Mouse (Mus musculus) liver, embryonic 11.5 days (tissue): ENCODE data around the gene Tnfrsf12a. TPM values are rescaled to one million over a fixed set of nuclear protein-coding genes. Genes with fewer than 3 reads are reported as not detected.

ENCODE experiments used
- ATAC-seq: fragments of 200-750 bp; cut with Nextera tagmentation; replicated peaks from 2 replicates; pipeline ENCODE4 v1.8.0; 2017; ENCODE audit warnings: moderate number of reproducible peaks, mild to moderate bottlenecking, moderate TSS enrichment, moderate library complexity; ENCODE audit not compliant: low FRiP score
- DNase-seq: peaks from one replicate; pipeline ENCODE4 v3.0.0-alpha.2; 2017; ENCODE audit warnings: low spot score
- H3K27ac ChIP-seq: fragments of 300-500 bp; sonication (generic); 2 replicates; pipeline ENCODE4 v1.5.1; 2014; ENCODE audit warnings: mild to moderate bottlenecking, low read depth, low read length, control low read depth
- H3K27me3 ChIP-seq: fragments of 300-500 bp; sonication (generic); replicated peaks from 2 replicates; pipeline ENCODE4 v1.6.1; 2014; ENCODE audit warnings: low read length, mixed read lengths; ENCODE audit not compliant: control insufficient read depth, insufficient read depth
- H3K36me3 ChIP-seq: fragments of 300-500 bp; sonication (generic); 2 replicates; pipeline ENCODE4 v1.6.1; 2014; ENCODE audit warnings: mild to moderate bottlenecking, low read length, moderate library complexity, mixed read lengths; ENCODE audit not compliant: control insufficient read depth, insufficient read depth
- H3K4me1 ChIP-seq: fragments of 300-500 bp; sonication (generic); replicated peaks from 2 replicates; pipeline ENCODE4 v1.6.1; 2014; ENCODE audit warnings: low read length, mixed read lengths; ENCODE audit not compliant: control insufficient read depth, insufficient read depth
- H3K4me2 ChIP-seq: fragments of 300-500 bp; sonication (generic); 2 replicates; pipeline ENCODE4 v1.6.1; 2014; ENCODE audit warnings: mild to moderate bottlenecking, control low read depth, moderate library complexity
- H3K4me3 ChIP-seq: fragments of 300-500 bp; sonication (generic); 2 replicates; pipeline ENCODE4 v1.5.1; 2014; ENCODE audit warnings: low read depth, low read length, control low read depth
- H3K9ac ChIP-seq: fragments of 300-500 bp; sonication (generic); 2 replicates; pipeline ENCODE4 v1.6.1; 2014; ENCODE audit warnings: low read depth, low read length, control low read depth
- H3K9me3 ChIP-seq: fragments of 300-500 bp; sonication (generic); 2 replicates; pipeline ENCODE4 v1.6.1; 2016; ENCODE audit warnings: low read length, inconsistent platforms, mixed read lengths; ENCODE audit not compliant: control insufficient read depth
- WGBS: fragments of 180-500 bp; shearing (Covaris S2); extraction: QIAGEN DNeasy Blood & Tissue Kit; methylation state at CpG from one replicate; pipeline ENCODE4 v1.1.7; 2014; 5-methylcytosine and 5-hydroxymethylcytosine counted together
- polyA plus RNA-seq: library from polyadenylated mRNA; unstranded; fragments of >200 nt; fragmentation: Nextera tagmentation; extraction: Ambion mirVana; gene quantifications from 2 replicates; pipeline ENCODE4 v1.2.1, GENCODE M21; 2014

Gene Tnfrsf12a
- polyA plus RNA-seq: 7.9 and 9.5 TPM in 2 replicates

GRCm38 (mm10) chr17:23677236-23677679 is at the start of gene Tnfrsf12a:
TSS of gene Tnfrsf12a (minus strand) at chr17:23677468.
- H3K4me1 ChIP-seq: peaks cover 29% of the 10 kb centered on the region
- H3K9ac ChIP-seq: peak within 1 kb of the TSS; percentile 64
- ATAC-seq (peak; percentile 52), DNase-seq (peak; percentile 85)
- peak within 1 kb of the TSS; percentile 63 for H3K27ac ChIP-seq
- WGBS: under 1% methylated on average over 34 of the region's 34 CpGs
- H3K36me3 ChIP-seq: no peaks in the 10 kb centered on the region
- peak within 1 kb of the TSS; percentile 65 for H3K4me3 ChIP-seq
- peak within 1 kb of the TSS; percentile 99 for H3K4me2 ChIP-seq
- no peaks in the 10 kb centered on the region for H3K9me3 ChIP-seq
- H3K27me3 ChIP-seq: peaks cover 45% of the 10 kb centered on the region

- Histone ChIP-seq H3K4me3 (peak overlapping the region; percentile 86), H3K9me3 (no peaks in the 10 kb centered on the region), H3K27ac (peak overlapping the region; percentile 93), H3K4me1 (peaks cover 12% of the 10 kb centered on the region; the same call in 1 of the 2 replicates), H3K27me3 (no peaks in the 10 kb centered on the region), H3K4me2 (peak overlapping the region; percentile 75), H3K36me3 (no peaks in the 10 kb centered on the region), H3K9ac (peak overlapping the region; percentile 96)
- under 1% methylated on average over 20 of the region's 20 CpGs for WGBS
- DNase-seq (peak; percentile 87), ATAC-seq (peak; percentile 85)
These were observed 49.5 kb upstream of the Tnfrsf12a start for GRCm38 (mm10) chr17:23726758-23727142.

- Histone ChIP-seq H3K36me3 (no peaks in the 10 kb centered on the region), H3K4me1 (peaks cover 12% of the 10 kb centered on the region; the same call in 1 of the 2 replicates), H3K9ac (peak within 1 kb of the TSS; percentile 96), H3K4me3 (peak within 1 kb of the TSS; percentile 86), H3K27me3 (no peaks in the 10 kb centered on the region), H3K27ac (peak within 1 kb of the TSS; percentile 93), H3K9me3 (no peaks in the 10 kb centered on the region), H3K4me2 (peak within 1 kb of the TSS; percentile 75)
- WGBS: 2% methylated on average over 73 of the region's 73 CpGs
- peak; percentile 95 for DNase-seq
- ATAC-seq: peak; percentile 92
These were observed 48.9 kb upstream of the Tnfrsf12a start, which contains the start of gene Pkmyt1 for GRCm38 (mm10) chr17:23725999-23726757. TSS of gene Pkmyt1 (plus strand) at chr17:23726336.

- no peaks in the 10 kb centered on the region for H3K27me3 ChIP-seq
- H3K9ac ChIP-seq: peak overlapping the region; percentile 96
- no peak for DNase-seq
- H3K9me3 ChIP-seq: no peaks in the 10 kb centered on the region
- 64% methylated on average over 4 of the region's 4 CpGs for WGBS
- peaks cover 12% of the 10 kb centered on the region; the same call in 1 of the 2 replicates for H3K4me1 ChIP-seq
- no peak for ATAC-seq
- H3K4me2 ChIP-seq: peak overlapping the region; percentile 75
- peak overlapping the region; percentile 86 for H3K4me3 ChIP-seq
- no peaks in the 10 kb centered on the region for H3K36me3 ChIP-seq
- peak overlapping the region; percentile 93 for H3K27ac ChIP-seq
These were observed 48.2 kb upstream of the Tnfrsf12a start for GRCm38 (mm10) chr17:23725477-23725876.

GRCm38 (mm10) chr17:23722376-23723125 is 45.3 kb upstream of the Tnfrsf12a start, which contains the start of gene 1520401A03Rik:
TSS of gene 1520401A03Rik (minus strand) at chr17:23722783.
- ATAC-seq (no peak), DNase-seq (no peak)
- Histone ChIP-seq H3K36me3 (no peaks in the 10 kb centered on the region), H3K9ac (no peak within 1 kb of the TSS), H3K9me3 (no peaks in the 10 kb centered on the region), H3K27me3 (no peaks in the 10 kb centered on the region), H3K4me1 (peaks cover 11% of the 10 kb centered on the region; the same call in 1 of the 2 replicates), H3K4me2 (no peak within 1 kb of the TSS), H3K4me3 (no peak within 1 kb of the TSS), H3K27ac (no peak within 1 kb of the TSS)
- WGBS: 76% methylated on average over 7 of the region's 7 CpGs

- Histone ChIP-seq H3K4me2 (no peak overlapping the region), H3K36me3 (no peaks in the 10 kb centered on the region), H3K4me3 (no peak overlapping the region), H3K27me3 (no peaks in the 10 kb centered on the region), H3K27ac (no peak overlapping the region), H3K9ac (no peak overlapping the region), H3K4me1 (peaks cover 5% of the 10 kb centered on the region; the same call in 1 of the 2 replicates), H3K9me3 (no peaks in the 10 kb centered on the region)
- 85% methylated on average over 2 of the region's 2 CpGs for WGBS
- DNase-seq (no peak), ATAC-seq (no peak)
These were observed 44.6 kb upstream of the Tnfrsf12a start for GRCm38 (mm10) chr17:23721886-23722285.

- 0 out of 2 replicates have a peak, but pooled peaks have one; percentile 11 for ATAC-seq
- H3K4me1 ChIP-seq: no peaks in the 10 kb centered on the region
- DNase-seq: no peak
- no peak overlapping the region for H3K4me2 ChIP-seq
- 25% methylated on average over 1 of the region's 1 CpGs for WGBS
- H3K27me3 ChIP-seq: no peaks in the 10 kb centered on the region
- H3K9me3 ChIP-seq: no peaks in the 10 kb centered on the region
- no peak overlapping the region for H3K4me3 ChIP-seq
- no peak overlapping the region for H3K9ac ChIP-seq
- no peaks in the 10 kb centered on the region for H3K36me3 ChIP-seq
- H3K27ac ChIP-seq: no peak overlapping the region
These were observed 42.2 kb upstream of the Tnfrsf12a start for GRCm38 (mm10) chr17:23719455-23719854.

- Histone ChIP-seq H3K27ac (no peak overlapping the region), H3K4me3 (no peak overlapping the region), H3K9ac (no peak overlapping the region), H3K4me2 (no peak overlapping the region), H3K9me3 (no peaks in the 10 kb centered on the region), H3K4me1 (no peaks in the 10 kb centered on the region), H3K27me3 (no peaks in the 10 kb centered on the region), H3K36me3 (no peaks in the 10 kb centered on the region)
- WGBS: 51% methylated on average over 2 of the region's 2 CpGs
- DNase-seq (no peak), ATAC-seq (no peak)
These were observed 39.7 kb upstream of the Tnfrsf12a start for GRCm38 (mm10) chr17:23717003-23717402.
